Mouse (Mus musculus) embryonic facial prominence, embryonic 10.5 days (tissue): ENCODE measurements around the gene Pde10a. TPM values are rescaled to one million over a fixed set of nuclear protein-coding genes. Genes with fewer than 3 reads are reported as not detected.

Experiments
- DNase-seq: peaks from one replicate; pipeline ENCODE4 v3.0.0-alpha.2; 2017; ENCODE audit warnings: low spot score
- H3K27ac ChIP-seq: fragments of 300-500 bp; sonication (generic); replicated peaks from 2 replicates; pipeline ENCODE4 v1.5.1; 2016; ENCODE audit warnings: mild to moderate bottlenecking
- H3K27me3 ChIP-seq: fragments of 300-500 bp; sonication (generic); replicated peaks from 2 replicates; pipeline ENCODE4 v1.6.1; 2016; ENCODE audit warnings: low read depth, mild to moderate bottlenecking; ENCODE audit not compliant: poor library complexity, severe bottlenecking
- H3K36me3 ChIP-seq: fragments of 300-500 bp; sonication (generic); replicated peaks from 2 replicates; pipeline ENCODE4 v1.6.1; 2016; ENCODE audit warnings: mild to moderate bottlenecking, moderate library complexity
- H3K4me1 ChIP-seq: fragments of 300-500 bp; sonication (generic); 2 replicates; pipeline ENCODE4 v1.6.1; 2016
- H3K4me3 ChIP-seq: fragments of 300-500 bp; sonication (generic); 2 replicates; pipeline ENCODE4 v1.5.1; 2016; ENCODE audit warnings: mild to moderate bottlenecking, moderate library complexity
- H3K9me3 ChIP-seq: fragments of 300-500 bp; sonication (generic); 2 replicates; pipeline ENCODE4 v1.6.1; 2016; ENCODE audit warnings: mild to moderate bottlenecking
- WGBS: fragments of 180-500 bp; shearing (Covaris S2); methylation state at CpG from one replicate; pipeline ENCODE4 v1.1.7; 2016; 5-methylcytosine and 5-hydroxymethylcytosine counted together
- polyA plus RNA-seq: library from polyadenylated mRNA; unstranded; fragments of >200 nt; fragmentation: Nextera tagmentation; extraction: Ambion mirVana; gene quantifications from 2 replicates; pipeline ENCODE4 v1.2.1, GENCODE M21; 2016

Pde10a gene
- polyA plus RNA-seq, 1 experiment from 2014 or later, result 2.2 TPM

- Histone ChIP-seq H3K9me3 (no peaks in the 10 kb centered on the region), H3K4me1 (0 out of 2 replicates have a peak, but pooled peaks cover 3% of the 10 kb centered on the region), H3K4me3 (no peak overlapping the region), H3K27ac (no peak overlapping the region), H3K27me3 (no peaks in the 10 kb centered on the region), H3K36me3 (no peaks in the 10 kb centered on the region)
- 90% methylated on average over 16 of the region's 16 CpGs for WGBS
- DNase-seq, result no peak
Observed at GRCm38 (mm10) chr17:8640741-8641480, 115.7 kb downstream of the Pde10a start.

- 74% methylated on average over 3 of the region's 3 CpGs for whole genome bisulfite sequencing
- H3K27ac ChIP-seq, result no peak overlapping the region
- DNase-seq, result no peak
Observed at GRCm38 (mm10) chr17:8641491-8641890, 116.3 kb downstream of the Pde10a start.

GRCm38 (mm10) chr17:8642356-8642755, 117.2 kb downstream of the Pde10a start:
- H3K4me1 ChIP-seq, result 0 out of 2 replicates have a peak, but pooled peaks cover 3% of the 10 kb centered on the region
- no peaks in the 10 kb centered on the region for H3K27me3 ChIP-seq
- H3K36me3 ChIP-seq, result no peaks in the 10 kb centered on the region
- no peak overlapping the region for H3K27ac ChIP-seq
- no peak for DNase-seq
- WGBS, result 73% methylated on average over 3 of the region's 3 CpGs
- H3K4me3 ChIP-seq, result no peak overlapping the region
- no peaks in the 10 kb centered on the region for H3K9me3 ChIP-seq

More at GRCm38 (mm10) chr17:8641491-8641890, 116.3 kb downstream of the Pde10a start:
- Histone ChIP-seq H3K4me1 (0 out of 2 replicates have a peak, but pooled peaks cover 3% of the 10 kb centered on the region), H3K9me3 (no peaks in the 10 kb centered on the region), H3K4me3 (no peak overlapping the region), H3K27me3 (no peaks in the 10 kb centered on the region), H3K36me3 (no peaks in the 10 kb centered on the region)

GRCm38 (mm10) chr17:8647372-8647871, 122.2 kb downstream of the Pde10a start:
- no peaks in the 10 kb centered on the region for H3K27me3 ChIP-seq
- H3K4me3 ChIP-seq, result no peak overlapping the region
- no peaks in the 10 kb centered on the region for H3K4me1 ChIP-seq
- no peak for DNase-seq
- H3K9me3 ChIP-seq, result no peaks in the 10 kb centered on the region
- WGBS, result 70% methylated on average over 8 of the region's 8 CpGs
- H3K36me3 ChIP-seq, result no peaks in the 10 kb centered on the region
- no peak overlapping the region for H3K27ac ChIP-seq

- H3K4me3 ChIP-seq, result no peak overlapping the region
- no peak for DNase-seq
- H3K9me3 ChIP-seq, result no peaks in the 10 kb centered on the region
- no peaks in the 10 kb centered on the region for H3K4me1 ChIP-seq
- WGBS, result 77% methylated on average over 3 of the region's 3 CpGs
- H3K27me3 ChIP-seq, result no peaks in the 10 kb centered on the region
- H3K27ac ChIP-seq, result no peak overlapping the region
- no peaks in the 10 kb centered on the region for H3K36me3 ChIP-seq
Observed at GRCm38 (mm10) chr17:8648310-8648709, 123.1 kb downstream of the Pde10a start.

GRCm38 (mm10) chr17:8652681-8653262, 127.6 kb downstream of the Pde10a start:
- Histone ChIP-seq H3K27me3 (no peaks in the 10 kb centered on the region), H3K36me3 (no peaks in the 10 kb centered on the region), H3K4me3 (no peak overlapping the region), H3K27ac (no peak overlapping the region), H3K4me1 (peaks cover 4% of the 10 kb centered on the region), H3K9me3 (no peaks in the 10 kb centered on the region)
- DNase-seq, result no peak
- WGBS, result 92% methylated on average over 3 of the region's 3 CpGs

GRCm38 (mm10) chr17:8657661-8658060, 132.5 kb downstream of the Pde10a start:
- Histone ChIP-seq H3K9me3 (no peaks in the 10 kb centered on the region), H3K4me3 (no peak overlapping the region), H3K27me3 (no peaks in the 10 kb centered on the region; the same call in 1 of the 2 replicates), H3K27ac (no peak overlapping the region), H3K36me3 (no peaks in the 10 kb centered on the region), H3K4me1 (peaks cover 5% of the 10 kb centered on the region)
- DNase-seq, result peak; percentile 11
- 74% methylated on average over 9 of the region's 9 CpGs for WGBS

- H3K9me3 ChIP-seq, result no peaks in the 10 kb centered on the region
- no peak overlapping the region for H3K4me3 ChIP-seq
- 66% methylated on average over 16 of the region's 16 CpGs for WGBS
- H3K27me3 ChIP-seq, result no peaks in the 10 kb centered on the region; the same call in 1 of the 2 replicates
- peaks cover 5% of the 10 kb centered on the region for H3K4me1 ChIP-seq
- no peak overlapping the region for H3K27ac ChIP-seq
- DNase-seq, result no peak
- H3K36me3 ChIP-seq, result no peaks in the 10 kb centered on the region
Observed at GRCm38 (mm10) chr17:8658751-8659454, 133.7 kb downstream of the Pde10a start.

GRCm38 (mm10) chr17:8666912-8667311, 141.7 kb downstream of the Pde10a start:
- Histone ChIP-seq H3K9me3 (0 out of 2 replicates have a peak, but pooled peaks cover 2% of the 10 kb centered on the region), H3K4me1 (peaks cover 3% of the 10 kb centered on the region; the same call in 1 of the 2 replicates), H3K36me3 (no peaks in the 10 kb centered on the region), H3K4me3 (no peak overlapping the region), H3K27me3 (no peaks in the 10 kb centered on the region), H3K27ac (no peak overlapping the region)
- WGBS, result 64% methylated on average over 5 of the region's 5 CpGs
- DNase-seq, result no peak

- no peak overlapping the region for H3K27ac ChIP-seq
- no peaks in the 10 kb centered on the region for H3K27me3 ChIP-seq
- H3K4me3 ChIP-seq, result no peak overlapping the region
- no peaks in the 10 kb centered on the region for H3K36me3 ChIP-seq
- DNase-seq, result no peak
- H3K9me3 ChIP-seq, result 0 out of 2 replicates have a peak, but pooled peaks cover 2% of the 10 kb centered on the region
- WGBS, result 89% methylated on average over 2 of the region's 2 CpGs
- H3K4me1 ChIP-seq, result no peaks in the 10 kb centered on the region
Observed at GRCm38 (mm10) chr17:8674651-8675050, 149.5 kb downstream of the Pde10a start.

GRCm38 (mm10) chr17:8686356-8686755, 161.2 kb downstream of the Pde10a start:
- Histone ChIP-seq H3K27me3 (no peaks in the 10 kb centered on the region), H3K9me3 (no peaks in the 10 kb centered on the region), H3K4me1 (0 out of 2 replicates have a peak, but pooled peaks cover 6% of the 10 kb centered on the region), H3K27ac (no peak overlapping the region), H3K36me3 (no peaks in the 10 kb centered on the region), H3K4me3 (no peak overlapping the region)
- 68% methylated on average over 7 of the region's 7 CpGs for WGBS
- DNase-seq, result no peak

GRCm38 (mm10) chr17:8688096-8688495, 162.9 kb downstream of the Pde10a start:
- Histone ChIP-seq H3K36me3 (no peaks in the 10 kb centered on the region), H3K4me1 (0 out of 2 replicates have a peak, but pooled peaks cover 6% of the 10 kb centered on the region), H3K4me3 (no peak overlapping the region), H3K27me3 (no peaks in the 10 kb centered on the region), H3K9me3 (no peaks in the 10 kb centered on the region), H3K27ac (no peak overlapping the region)
- DNase-seq, result no peak
- 59% methylated on average over 3 of the region's 3 CpGs for WGBS
